Mouse (Mus musculus) urinary bladder, adult 2 months (tissue): Measurements from ENCODE around the gene Olig3. TPM values are rescaled to one million over a fixed set of nuclear protein-coding genes. Genes with fewer than 3 reads are reported as not detected.

Experiments
- DNase-seq: peaks from one replicate; pipeline ENCODE4 v3.0.0; 2022; ENCODE audit warnings: low spot score
- polyA plus RNA-seq: library from polyadenylated mRNA; depleted of rRNA; stranded (reverse); fragments of >200 nt; gene quantifications from 2 replicates; pipeline ENCODE4 v1.2.3, GENCODE M21; 2012; rRNA removed

The Olig3 gene
- not detected in 2 replicates for polyA plus RNA-seq

- DNase-seq = no peak
Observed at GRCm38 (mm10) chr10:19356071-19356583, at the start of gene Olig3. Gene Olig3, plus strand, starts transcription at chr10:19356533.

- DNase-seq = no peak
Observed at GRCm38 (mm10) chr10:19309681-19310395, 46.5 kb upstream of the Olig3 start.

GRCm38 (mm10) chr10:19310471-19310870 is 45.9 kb upstream of the Olig3 start:
- DNase-seq = no peak

- DNase-seq = no peak
Observed at GRCm38 (mm10) chr10:19317962-19318812, 38.1 kb upstream of the Olig3 start.

GRCm38 (mm10) chr10:19321781-19322180 is 34.6 kb upstream of the Olig3 start:
- DNase-seq = no peak

GRCm38 (mm10) chr10:19329191-19329777 is 27.0 kb upstream of the Olig3 start:
- DNase-seq = no peak

- DNase-seq = no peak
Observed at GRCm38 (mm10) chr10:19333425-19333824, 22.9 kb upstream of the Olig3 start.

- no peak for DNase-seq
Observed at GRCm38 (mm10) chr10:19338695-19339630, 17.4 kb upstream of the Olig3 start.

GRCm38 (mm10) chr10:19344039-19344438 is 12.3 kb upstream of the Olig3 start:
- no peak for DNase-seq

- DNase-seq = no peak
Observed at GRCm38 (mm10) chr10:19349326-19349725, 7.0 kb upstream of the Olig3 start.

- DNase-seq = no peak
Observed at GRCm38 (mm10) chr10:19352006-19352877, 4.1 kb upstream of the Olig3 start.

- DNase-seq = no peak
Observed at GRCm38 (mm10) chr10:19352878-19353301, 3.4 kb upstream of the Olig3 start.

GRCm38 (mm10) chr10:19353631-19354030 is 2.7 kb upstream of the Olig3 start:
- DNase-seq = no peak

- no peak for DNase-seq
Observed at GRCm38 (mm10) chr10:19354146-19354545, 2.2 kb upstream of the Olig3 start.

- no peak for DNase-seq
Observed at GRCm38 (mm10) chr10:19355076-19355475, 1.3 kb upstream of the Olig3 start.

GRCm38 (mm10) chr10:19356720-19357641 is 648 bp downstream of the Olig3 start:
- no peak for DNase-seq

- DNase-seq = no peak
Observed at GRCm38 (mm10) chr10:19357848-19358247, 1.5 kb downstream of the Olig3 start.

- no peak for DNase-seq
Observed at GRCm38 (mm10) chr10:19360446-19361300, 4.3 kb downstream of the Olig3 start.
